Mouse (Mus musculus) cortical plate, adult 2 months (tissue): ENCODE results near the gene Emcn.

Experiments used
- CTCF ChIP-seq: fragments of 200-500 bp; IDR thresholded peaks from 2 replicates; pipeline ENCODE4 v1.5.1; 2011; ENCODE audit warnings: mild to moderate bottlenecking, control low read depth, low read length; ENCODE audit not compliant: insufficient read depth; ENCODE audit errors: extremely low read depth
- POLR2A ChIP-seq: fragments of 200-500 bp; IDR thresholded peaks from 2 replicates; pipeline ENCODE4 v1.6.1; 2011; ENCODE audit warnings: mild to moderate bottlenecking, low read length, control low read depth; ENCODE audit not compliant: insufficient read depth; ENCODE audit errors: extremely low read depth

DNA sequence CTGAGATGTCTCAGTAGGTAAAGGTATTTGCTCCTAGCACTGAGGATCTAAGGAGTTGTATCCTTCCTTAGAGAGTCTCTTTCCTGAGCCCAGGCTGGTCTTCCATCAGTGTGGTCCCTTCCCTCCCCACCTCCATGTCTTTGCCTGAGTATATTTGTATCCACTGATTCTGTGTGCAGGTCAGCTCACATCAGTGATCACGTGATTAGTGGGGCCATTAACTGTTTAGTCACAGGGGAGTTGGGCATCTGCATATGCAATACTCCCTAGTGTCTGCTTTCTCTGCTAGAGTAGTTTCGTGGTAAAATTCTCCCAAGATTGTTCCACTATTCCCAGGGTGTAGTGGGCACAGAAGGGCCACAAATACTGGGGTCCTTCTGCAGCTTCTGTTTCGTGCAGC, 28.3 kb upstream of the Emcn start:
- TF ChIP-seq POLR2A (no peak), CTCF (no peak)
